Mouse (Mus musculus) right cerebral cortex, postnatal 36 days (tissue): ENCODE measurements around the gene Ppcs.

Source experiments
- DNase-seq, 2 experiments: peaks; one replicate each; pipeline ENCODE4 v3.0.0; 2022; ENCODE audit warnings: low spot score in 2 of 2, mixed read lengths in 1 of 2

The Ppcs gene

DNA sequence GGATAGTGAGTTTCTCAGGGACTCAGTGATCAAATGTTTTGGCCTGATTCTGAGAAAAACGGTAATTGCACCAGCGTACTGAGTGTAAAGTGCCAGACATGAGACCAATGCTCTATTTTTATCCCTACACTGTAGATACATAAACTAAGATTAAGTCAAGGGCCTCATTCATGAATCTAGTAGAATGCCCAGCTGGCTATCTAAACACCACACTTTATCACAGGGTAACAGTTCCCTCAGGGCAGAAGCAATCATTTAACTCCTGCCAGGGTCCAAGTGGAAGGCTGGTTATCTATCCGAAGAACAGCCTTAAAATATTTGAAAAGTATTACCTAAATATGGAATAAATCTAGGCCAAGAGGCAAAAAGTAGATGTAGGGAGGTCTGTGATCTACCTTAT lies 4.3 kb downstream of the Ppcs start:
- no peak for DNase-seq

DNA sequence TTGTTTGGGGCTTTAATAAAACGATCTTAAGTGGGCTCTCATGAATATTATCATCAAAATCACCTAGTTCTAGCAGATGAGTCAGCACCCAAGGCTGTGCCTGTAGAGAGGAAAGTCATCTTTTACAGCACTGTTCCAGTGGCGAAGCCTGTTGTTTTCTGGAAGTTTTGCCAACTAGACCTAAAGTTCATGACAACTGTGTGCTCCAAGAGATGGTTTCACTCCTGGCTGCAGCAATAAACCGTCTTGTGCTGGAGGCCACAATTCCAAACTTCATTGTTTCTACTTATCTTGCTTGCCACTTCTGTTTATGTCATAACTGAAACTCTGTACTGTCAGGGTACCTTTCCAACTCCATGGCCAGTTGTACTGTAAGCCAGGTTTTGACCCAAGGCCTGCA lies 5.0 kb downstream of the Ppcs start:
- DNase-seq, result no peak

DNA sequence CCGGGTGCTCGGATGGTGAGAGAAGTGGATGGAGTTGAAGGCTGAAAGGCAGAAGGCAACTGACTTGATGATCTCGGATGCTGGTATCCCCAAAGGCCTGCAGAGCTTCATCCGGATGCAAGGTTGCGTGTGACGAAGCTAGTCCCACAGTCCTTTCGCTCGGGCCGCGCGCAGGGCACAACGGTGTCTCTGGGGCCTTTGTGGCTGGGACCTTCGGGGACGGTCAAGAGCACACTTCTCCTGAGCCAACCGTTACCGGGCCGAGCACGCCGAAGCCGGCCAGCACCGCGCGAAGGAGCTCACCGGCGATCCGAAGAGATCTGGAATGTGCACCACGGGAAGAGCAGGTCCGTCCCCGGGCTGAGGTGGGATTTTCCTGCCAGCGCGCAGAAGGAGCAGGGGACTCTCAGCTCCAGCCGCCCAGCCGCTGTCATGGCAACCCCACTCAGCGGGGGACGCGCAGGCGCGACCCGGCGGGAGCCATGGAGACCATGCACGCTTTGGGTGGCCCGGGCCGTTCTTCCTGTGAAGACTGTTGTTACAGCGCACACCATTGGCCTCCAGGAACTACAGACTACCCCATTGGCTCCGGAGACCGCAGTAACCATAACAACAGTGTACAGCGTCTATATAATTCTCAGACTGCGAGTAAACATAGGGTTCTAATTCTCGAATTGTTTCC lies 7.0 kb downstream of the Ppcs start, which contains the start of gene Ccdc30:
Ccdc30 (minus strand) TSS at position 450 of the 682 bp plus-strand sequence.
- DNase-seq, result peak; percentile 95 to 96

DNA sequence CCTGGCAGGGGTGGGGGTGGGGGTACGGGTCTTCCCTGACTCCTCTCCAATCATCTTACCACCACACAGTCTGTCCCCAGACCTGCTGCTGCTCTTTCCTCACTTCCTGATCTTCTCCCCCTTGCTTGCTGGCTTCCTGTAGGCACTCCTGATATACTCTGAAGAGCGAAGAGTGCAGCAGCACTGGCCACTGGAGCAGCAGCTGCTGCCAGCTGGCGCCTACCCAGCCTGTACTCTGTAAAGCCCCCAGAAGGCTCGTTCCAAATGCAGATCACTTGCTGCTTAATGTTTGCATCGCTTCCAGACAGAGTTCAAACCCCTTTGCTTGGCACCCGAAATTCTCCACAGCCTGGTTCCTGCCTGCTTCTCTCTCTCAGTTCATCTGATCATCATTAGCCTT lies 9.4 kb downstream of the Ppcs start:
- no peak for DNase-seq

DNA sequence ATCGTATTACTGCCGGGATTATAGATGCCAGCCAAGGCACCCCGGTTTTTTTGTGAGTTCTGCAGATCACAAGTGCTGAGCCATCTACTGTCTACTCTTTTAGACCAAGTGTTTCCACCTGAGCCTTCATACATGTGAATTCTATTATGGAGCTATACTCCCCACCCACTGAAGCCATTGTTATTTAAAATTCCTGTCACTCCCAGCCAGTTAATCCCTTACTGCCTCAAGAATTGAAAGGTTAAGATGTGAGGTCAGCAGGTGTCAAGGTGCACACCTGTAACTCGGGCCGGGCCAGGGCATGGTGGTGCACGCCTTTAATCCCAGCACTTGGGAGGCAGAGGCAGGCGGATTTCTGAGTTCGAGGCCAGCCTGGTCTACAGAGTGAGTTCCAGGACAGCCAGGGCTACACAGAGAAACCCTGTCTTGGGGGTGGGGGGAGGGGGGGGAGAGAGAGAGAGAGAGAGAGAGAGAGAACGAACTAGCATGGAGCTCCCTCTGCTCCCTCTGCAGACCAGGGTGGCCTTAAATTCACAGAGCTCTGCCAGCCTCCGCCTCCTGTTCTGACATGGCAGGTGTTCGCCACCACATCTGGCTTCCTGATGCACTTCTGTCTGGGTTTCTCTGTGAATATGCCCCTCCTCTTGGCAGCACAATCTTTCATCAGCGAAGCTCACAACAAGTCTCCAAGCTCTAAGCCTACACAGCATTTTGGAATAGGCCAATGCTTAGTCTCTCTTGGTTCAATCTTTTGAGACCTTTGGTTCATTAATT lies 10.2 kb downstream of the Ppcs start:
- no peak for DNase-seq

DNA sequence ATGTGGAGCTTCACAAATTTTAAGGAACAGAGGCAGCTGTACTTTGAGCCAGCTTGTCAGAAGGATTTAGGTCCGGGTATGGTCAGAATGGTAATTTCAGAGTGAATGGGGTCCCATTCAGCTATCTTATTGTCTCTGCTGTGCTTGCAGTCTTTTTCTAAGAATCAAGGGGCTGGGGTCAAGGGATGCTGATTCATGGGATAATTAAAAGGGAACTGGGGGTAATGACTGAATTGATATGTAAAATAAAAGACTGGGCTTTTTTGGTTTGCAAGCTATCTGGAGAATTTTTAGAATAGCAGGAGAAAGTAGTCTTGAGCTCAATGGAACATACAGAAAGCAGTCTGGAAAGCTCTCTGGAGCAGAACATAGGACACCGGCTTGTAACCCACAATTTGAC lies 18.8 kb downstream of the Ppcs start:
- DNase-seq, result no peak

DNA sequence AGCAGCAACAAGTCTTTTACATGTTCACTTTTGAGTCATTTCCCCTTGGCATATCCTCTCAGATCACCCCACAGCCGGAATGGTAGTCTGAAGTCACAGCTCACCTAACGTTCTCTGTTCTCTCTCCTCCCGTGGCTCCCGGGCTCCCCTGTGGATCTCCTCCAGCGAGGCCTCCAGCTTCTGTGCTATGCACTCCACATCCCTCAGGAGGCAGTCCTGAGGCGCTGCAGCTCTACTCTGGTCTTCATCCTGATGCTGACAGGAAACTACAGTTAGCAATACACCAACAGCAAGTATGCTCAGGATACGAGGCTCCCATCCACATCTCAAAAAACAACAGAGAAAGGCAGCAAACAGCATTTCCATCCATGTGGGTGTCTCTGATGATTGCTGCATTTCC lies 21.3 kb downstream of the Ppcs start:
- DNase-seq, result no peak

DNA sequence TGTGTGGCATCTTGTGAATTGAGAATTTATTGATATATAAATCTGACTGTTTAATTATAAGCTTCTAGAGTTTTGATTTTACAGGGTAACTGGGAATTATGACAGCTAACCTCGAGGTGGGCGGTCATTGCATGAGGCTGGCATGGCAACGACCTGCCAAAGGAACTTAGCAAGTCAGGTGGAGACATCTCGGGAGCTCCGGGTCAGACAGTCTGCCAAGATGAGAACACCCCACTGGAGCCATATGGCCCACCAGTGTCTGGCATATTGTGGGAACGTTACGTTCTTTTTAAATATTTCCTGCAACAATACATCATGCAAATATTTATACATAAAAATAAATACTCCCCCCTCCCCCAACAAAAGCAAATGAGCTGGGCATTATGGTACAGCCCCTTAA lies 23.5 kb downstream of the Ppcs start:
- DNase-seq, result no peak

DNA sequence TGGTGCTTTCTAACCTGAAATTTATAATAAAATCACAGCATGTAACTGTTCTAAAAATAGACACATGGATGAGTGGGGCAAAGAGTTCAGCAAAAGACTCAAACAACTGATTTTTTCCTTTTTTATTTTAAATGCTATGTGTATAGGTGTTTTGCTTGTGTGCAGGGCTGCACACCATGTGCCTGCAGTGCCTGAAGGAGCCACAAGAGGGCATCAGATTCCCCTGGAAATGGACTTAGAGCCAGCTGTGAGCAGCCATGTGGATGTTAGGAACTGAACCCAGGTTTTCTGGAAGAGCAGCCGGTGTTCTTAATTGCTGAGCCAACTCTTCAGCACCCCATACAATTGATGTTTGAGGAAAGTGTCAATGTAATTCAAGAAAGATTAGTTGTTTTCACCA lies 31.9 kb downstream of the Ppcs start:
- DNase-seq, result no peak

DNA sequence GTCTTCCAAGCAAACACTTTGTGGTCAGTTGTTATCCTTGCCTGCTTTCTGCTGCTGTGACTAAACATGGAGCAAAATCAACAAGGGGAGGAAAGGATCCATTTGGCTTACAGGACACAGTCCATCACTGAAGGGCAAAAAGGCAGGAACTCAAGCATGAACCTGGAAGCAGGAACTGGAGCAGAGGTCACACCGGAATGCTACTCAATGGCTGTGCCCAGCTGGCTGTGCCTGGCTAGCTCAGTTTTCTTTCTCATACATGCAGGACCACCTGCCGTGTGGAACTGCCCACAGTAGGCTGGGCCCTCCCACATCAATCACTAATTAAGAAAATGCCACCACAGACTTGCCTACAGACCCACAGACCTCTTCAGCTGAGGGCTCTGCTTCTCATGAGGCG lies 33.0 kb downstream of the Ppcs start:
- DNase-seq, result no peak

DNA sequence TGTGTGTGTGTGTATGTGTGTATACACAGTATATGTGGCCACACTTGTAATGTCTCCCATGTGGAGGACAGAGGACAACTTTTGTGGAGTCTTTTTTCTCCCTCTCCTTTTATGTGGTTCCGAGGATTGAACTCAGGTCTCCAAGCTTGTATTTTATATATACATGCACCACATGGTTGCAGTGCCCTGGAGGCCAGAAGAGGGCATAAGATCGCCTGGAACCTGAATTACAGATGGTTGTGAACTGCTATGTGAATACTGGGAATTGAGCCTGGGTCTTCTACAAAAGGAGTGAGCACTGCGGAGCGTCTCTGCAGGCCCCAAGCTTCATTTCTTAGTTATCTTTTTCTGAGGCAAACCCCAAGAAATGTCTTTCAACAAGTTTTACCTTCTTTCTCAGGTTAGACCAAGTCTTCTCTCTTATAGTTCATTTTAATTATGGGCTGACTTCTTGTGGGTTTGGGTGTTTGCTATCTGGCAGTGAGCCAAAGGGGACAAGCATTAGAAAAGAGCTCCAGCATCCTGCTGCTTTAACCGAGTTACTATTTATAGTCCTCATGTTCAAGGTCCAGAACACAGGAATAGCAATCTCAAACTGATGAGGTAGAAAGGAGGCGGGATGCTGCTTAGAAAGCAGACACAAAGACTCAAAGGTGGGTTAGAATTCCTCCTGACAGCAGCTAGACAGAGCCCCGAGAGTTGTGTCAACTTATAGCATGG lies 40.6 kb downstream of the Ppcs start:
- no peak for DNase-seq

DNA sequence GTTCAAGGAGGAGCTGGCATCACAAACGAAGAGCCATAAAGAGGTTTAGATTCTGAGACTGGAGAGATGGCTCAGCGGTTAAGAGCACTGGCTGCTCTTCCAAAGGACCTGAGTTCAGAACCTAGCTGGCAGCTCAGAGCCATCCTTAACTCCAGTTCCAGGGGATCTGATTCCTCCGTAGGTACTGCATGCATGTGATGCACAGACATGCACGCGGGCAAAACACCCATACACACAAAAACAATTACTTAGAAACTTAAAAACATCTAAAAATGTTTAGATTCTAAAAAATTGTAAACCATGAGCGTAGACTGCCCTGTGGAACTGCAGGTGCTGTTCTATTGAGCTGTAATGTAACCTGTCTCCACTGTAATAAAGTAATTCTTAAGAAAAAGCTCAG lies 52.8 kb downstream of the Ppcs start:
- no peak for DNase-seq
